Comparison of ENCODE assay signal across 8 mouse cellular contexts in genomic region chr6:118561745-118562609, GRCm38 (mm10). TPM values are rescaled to one million over a fixed set of nuclear protein-coding genes. Genes with fewer than 3 reads are reported as not detected.
A peak's percentile ranks its signal among the peaks of the same experiment; 100 is the strongest.
DNase-seq lines count a peak whose midpoint lies in the region; ATAC-seq and TF ChIP-seq lines count a peak whose summit lies in the region.

Gene Ankrd26, minus strand, starts transcription at chr6:118562226.

- 6% methylated on average over 54 of the region's 54 CpGs for WGBS in forebrain, embryonic 11.5 days
- 4% methylated on average over 54 of the region's 54 CpGs for WGBS in heart, embryonic 16.5 days
- 3% methylated on average over 54 of the region's 54 CpGs for WGBS in liver, embryonic 15.5 days (ENCODE audit: insufficient replicate concordance)
- 5% methylated on average over 54 of the region's 54 CpGs for WGBS in neural tube, embryonic 12.5 days

- H3K4me1 ChIP-seq in CH12.LX (ENCODE audit: control insufficient read depth in 1 of 2, insufficient read depth in 2 of 2) = peaks cover 6 to 21% of the 10 kb centered on the region in 2 experiments
- peaks cover 9% of the 10 kb centered on the region; the same call in 1 of the 2 replicates for H3K4me1 ChIP-seq in forebrain, embryonic 11.5 days (replicated peaks; ENCODE audit: control insufficient read depth, insufficient read depth, low read length)
- H3K4me1 ChIP-seq in heart, embryonic 16.5 days (ENCODE audit: control insufficient read depth, insufficient read depth, low read length) = peaks cover 18% of the 10 kb centered on the region
- H3K4me1 ChIP-seq in liver, embryonic 15.5 days (replicated peaks) = peaks cover 23% of the 10 kb centered on the region
- H3K4me1 ChIP-seq in neural tube, embryonic 12.5 days = peaks cover 12% of the 10 kb centered on the region

- no peak for TF ChIP-seq CTCF in CH12.LX (conservative IDR thresholded peaks at IDR 0.05 in 1 of 2, IDR thresholded peaks at IDR 0.05 in 1 of 2; ENCODE audit: low read depth in 2 of 2, low read length in 2 of 2)

- TF ChIP-seq EP300 in CH12.LX (IDR thresholded peaks at IDR 0.05; ENCODE audit: low read length) = no peak

- peak; percentile 96 for ATAC-seq in forebrain, embryonic 11.5 days (replicated peaks; ENCODE audit: low FRiP score)
- peak; percentile 98 for ATAC-seq in heart, embryonic 16.5 days (replicated peaks; ENCODE audit: extremely low read depth, insufficient read depth, low FRiP score)
- peak; percentile 98 for ATAC-seq in liver, embryonic 15.5 days (ENCODE audit: insufficient read depth)
- peak; percentile 96 for ATAC-seq in neural tube, embryonic 12.5 days (ENCODE audit: low FRiP score, low read depth)

- H3K9me3 ChIP-seq in CH12.LX (replicated peaks; ENCODE audit: low read length) = no peaks in the 10 kb centered on the region
- no peaks in the 10 kb centered on the region for H3K9me3 ChIP-seq in forebrain, embryonic 11.5 days (ENCODE audit: control insufficient read depth, low read length)
- H3K9me3 ChIP-seq in heart, embryonic 16.5 days (replicated peaks; ENCODE audit: control insufficient read depth, low read length) = no peaks in the 10 kb centered on the region
- no peaks in the 10 kb centered on the region for H3K9me3 ChIP-seq in liver, embryonic 15.5 days (replicated peaks)
- H3K9me3 ChIP-seq in neural tube, embryonic 12.5 days = no peaks in the 10 kb centered on the region

- H3K27me3 ChIP-seq in CH12.LX (replicated peaks) = no peaks in the 10 kb centered on the region
- H3K27me3 ChIP-seq in forebrain, embryonic 11.5 days (ENCODE audit: control insufficient read depth, insufficient read depth, low read length) = no peaks in the 10 kb centered on the region
- no peaks in the 10 kb centered on the region for H3K27me3 ChIP-seq in heart, embryonic 16.5 days (ENCODE audit: control insufficient read depth, insufficient read depth, low read length)
- H3K27me3 ChIP-seq in liver, embryonic 15.5 days = no peaks in the 10 kb centered on the region
- H3K27me3 ChIP-seq in neural tube, embryonic 12.5 days (replicated peaks) = no peaks in the 10 kb centered on the region

- dilution Hi-C loops in CH12.LX (cut with MboI; ENCODE audit: extremely low pct_ligation_motif_present, extremely low pct_unique_long_range_greater_than_20kb, low sequenced_read_pairs) = no loop called here

- peak within 1 kb of the TSS; percentile 67 to 87 (median 74) for H3K4me3 ChIP-seq in CH12.LX (replicated peaks in 1 of 3; ENCODE audit: low read depth in 2 of 3, low read length in 2 of 3, poor library complexity in 1 of 3)
- H3K4me3 ChIP-seq in forebrain, embryonic 11.5 days (ENCODE audit: low read depth, low read length) = peak within 1 kb of the TSS; percentile 64
- H3K4me3 ChIP-seq in heart, embryonic 16.5 days (ENCODE audit: low read length) = peak within 1 kb of the TSS; percentile 80
- peak within 1 kb of the TSS; percentile 75 for H3K4me3 ChIP-seq in liver, embryonic 15.5 days (replicated peaks)
- peak within 1 kb of the TSS; percentile 67 for H3K4me3 ChIP-seq in neural tube, embryonic 12.5 days

- peaks cover 5 to 31% of the 10 kb centered on the region in 2 experiments for H3K36me3 ChIP-seq in CH12.LX (replicated peaks in 1 of 2; ENCODE audit: control insufficient read depth in 1 of 2, insufficient read depth in 1 of 2, low read length in 1 of 2)
- H3K36me3 ChIP-seq in forebrain, embryonic 11.5 days (ENCODE audit: control insufficient read depth, insufficient read depth, low read length) = peaks cover 3% of the 10 kb centered on the region; the same call in 1 of the 2 replicates
- H3K36me3 ChIP-seq in heart, embryonic 16.5 days (ENCODE audit: control insufficient read depth, insufficient read depth) = peaks cover 10% of the 10 kb centered on the region
- H3K36me3 ChIP-seq in liver, embryonic 15.5 days (replicated peaks) = peaks cover 17% of the 10 kb centered on the region
- H3K36me3 ChIP-seq in neural tube, embryonic 12.5 days = peaks cover 16% of the 10 kb centered on the region

- H3K9ac ChIP-seq in CH12.LX (ENCODE audit: insufficient read depth, low read depth) = peak within 1 kb of the TSS; percentile 72
- peak within 1 kb of the TSS; percentile 91 for H3K9ac ChIP-seq in forebrain, embryonic 11.5 days (ENCODE audit: low read length)
- H3K9ac ChIP-seq in heart, embryonic 16.5 days (ENCODE audit: low read length) = peak within 1 kb of the TSS; percentile 86
- H3K9ac ChIP-seq in liver, embryonic 15.5 days = peak within 1 kb of the TSS; percentile 67
- H3K9ac ChIP-seq in neural tube, embryonic 12.5 days = peak within 1 kb of the TSS; percentile 77

- no peak within 1 kb of the TSS for H3K27ac ChIP-seq in CH12.LX (ENCODE audit: insufficient read depth, low read depth)
- 0 out of 2 replicates have a peak within 1 kb of the TSS, but pooled peaks have one; percentile 51 for H3K27ac ChIP-seq in forebrain, embryonic 11.5 days (ENCODE audit: low read depth, low read length)
- H3K27ac ChIP-seq in heart, embryonic 16.5 days (ENCODE audit: low read length) = peak within 1 kb of the TSS; percentile 77
- peak within 1 kb of the TSS; percentile 70 for H3K27ac ChIP-seq in liver, embryonic 15.5 days (replicated peaks)
- 0 out of 2 replicates have a peak within 1 kb of the TSS, but pooled peaks have one; percentile 8 for H3K27ac ChIP-seq in neural tube, embryonic 12.5 days

- peak; percentile 95 for TF ChIP-seq POLR2A in CH12.LX (IDR thresholded peaks at IDR 0.05; ENCODE audit: low read depth, low read length)

- DNase-seq in CH12.LX (ENCODE audit: extremely low read depth) = peak; percentile 91
- DNase-seq in c-Kit-positive CD71-positive TER-119-negative erythroid progenitor cells, embryonic 14.5 days (ENCODE audit: low read depth) = peak; percentile 89
- peak; percentile 95 for DNase-seq in forebrain, embryonic 11.5 days (ENCODE audit: low spot score)
- peak; percentile 94 to 97 for DNase-seq in kidney, postnatal 36 days
- peak; percentile 80 for DNase-seq in telencephalon, adult 2 months (ENCODE audit: low read depth, low spot score)

- H3K79me2 ChIP-seq in CH12.LX (replicated peaks; ENCODE audit: control insufficient read depth, extremely low read depth, insufficient read depth, poor library complexity, severe bottlenecking) = no peaks in the 10 kb centered on the region; the same call in 1 of the 2 replicates

- in situ Hi-C loops in CH12.LX (cut with MboI; ENCODE audit: low pct_ligation_motif_present, low pct_unique_long_range_greater_than_20kb, low sequenced_read_pairs) = no loop called here

- no peak for TF ChIP-seq RAD21 in CH12.LX (IDR thresholded peaks at IDR 0.05; ENCODE audit: low read depth, low read length)

- peak within 1 kb of the TSS; percentile 97 for H3K4me2 ChIP-seq in CH12.LX (ENCODE audit: insufficient read depth, low read depth, poor library complexity, severe bottlenecking)
- H3K4me2 ChIP-seq in forebrain, embryonic 11.5 days (ENCODE audit: low read depth, low read length, severe bottlenecking) = peak within 1 kb of the TSS; percentile 92
- peak within 1 kb of the TSS; percentile 92 for H3K4me2 ChIP-seq in heart, embryonic 16.5 days (ENCODE audit: low read depth, low read length)
- H3K4me2 ChIP-seq in liver, embryonic 15.5 days = peak within 1 kb of the TSS; percentile 93
- peak within 1 kb of the TSS; percentile 78 for H3K4me2 ChIP-seq in neural tube, embryonic 12.5 days (replicated peaks)

TF ChIP-seq in CH12.LX, 34 proteins besides CTCF, POLR2A, EP300 and RAD21 (continues in another document):
- TF ChIP-seq KAT2A (IDR thresholded peaks at IDR 0.05; ENCODE audit: insufficient replicate concordance, low read length) (0 out of 2 replicates have a peak, but pooled peaks have one; percentile 51), JUN (IDR thresholded peaks at IDR 0.05; ENCODE audit: insufficient read depth, low read depth, low read length) (no peak), ELF1 (IDR thresholded peaks at IDR 0.05; ENCODE audit: low read depth, low read length) (no peak), ZKSCAN1 (IDR thresholded peaks at IDR 0.05; ENCODE audit: borderline replicate concordance, low read depth, low read length) (no peak), JUND (conservative IDR thresholded peaks at IDR 0.05; ENCODE audit: low read depth, low read length) (no peak), E2F4 (IDR thresholded peaks at IDR 0.05; ENCODE audit: insufficient replicate concordance, low read depth, low read length) (peak; percentile 59; the same call in 1 of the 2 replicates), POLR2AphosphoS2 (IDR thresholded peaks at IDR 0.05; ENCODE audit: low read depth, low read length) (peak; percentile 79; the same call in 1 of the 2 replicates), CHD1 (IDR thresholded peaks at IDR 0.05; ENCODE audit: low read depth, low read length) (peak; percentile 47; the same call in 1 of the 2 replicates), BHLHE40 (IDR thresholded peaks at IDR 0.05; ENCODE audit: low read depth, low read length) (peak; percentile 57; the same call in 1 of the 2 replicates), MAFK (IDR thresholded peaks at IDR 0.05; ENCODE audit: insufficient replicate concordance, low read length) (no peak), TCF12 (IDR thresholded peaks at IDR 0.05; ENCODE audit: low read depth, low read length) (peak; percentile 86), ZMIZ1 (IDR thresholded peaks at IDR 0.05; ENCODE audit: low read depth, low read length) (peak; percentile 93), PAX5 (IDR thresholded peaks at IDR 0.05; ENCODE audit: low read length) (no peak), ZC3H11A (IDR thresholded peaks at IDR 0.05; ENCODE audit: low read depth, low read length) (no peak), RCOR1 (conservative IDR thresholded peaks at IDR 0.05; ENCODE audit: low read depth, low read length) (no peak), HCFC1 (IDR thresholded peaks at IDR 0.05; ENCODE audit: low read depth, low read length) (peak; percentile 39), USF1 (IDR thresholded peaks at IDR 0.05; ENCODE audit: low read depth, low read length) (no peak), SIN3A (IDR thresholded peaks at IDR 0.05; ENCODE audit: low read length) (no peak; the same call in 1 of the 2 replicates), CHD2 (IDR thresholded peaks at IDR 0.05; ENCODE audit: low read length) (no peak), GABPA (IDR thresholded peaks at IDR 0.05; ENCODE audit: insufficient replicate concordance, low read depth, low read length) (no peak), ETS1 (conservative IDR thresholded peaks at IDR 0.05; ENCODE audit: low read depth, low read length) (no peak), USF2 (conservative IDR thresholded peaks at IDR 0.05; ENCODE audit: low read depth, low read length) (no peak)

RNA-seq across cellular contexts. Expression of gene Ankrd26, which starts in this region (rescaled TPM):
- total RNA-seq in CH12.LX (2012; rRNA removed) (8.1 and 10.3 TPM in 2 replicates), CH12.LX (2014; rRNA removed) (5.2 and 6.1 TPM in 2 replicates)
- polyA plus RNA-seq in CH12.LX (2012; ENCODE audit: insufficient read length, low read depth) = 8.3 and 9.4 TPM in 2 replicates
- 25.8 and 26.1 TPM in 2 replicates for polyA plus RNA-seq in forebrain, embryonic 11.5 days (2014; fragmentation: Nextera tagmentation; extraction: Ambion mirVana)
- 6.6 and 11.4 TPM in 2 replicates for polyA plus RNA-seq in heart, embryonic 16.5 days (2015; fragmentation: Nextera tagmentation; extraction: Ambion mirVana)
- 4.7 and 5.1 TPM in 2 replicates for polyA plus RNA-seq in liver, embryonic 15.5 days (2015; fragmentation: Nextera tagmentation; extraction: Ambion mirVana)
- 15.5 and 17.1 TPM in 2 replicates for polyA plus RNA-seq in neural tube, embryonic 12.5 days (2016; fragmentation: Nextera tagmentation; extraction: Ambion mirVana)
